Mouse (Mus musculus) liver, embryonic 15.5 days (tissue): ENCODE results near the gene Slc19a3. TPM values are rescaled to one million over a fixed set of nuclear protein-coding genes. Genes with fewer than 3 reads are reported as not detected.

ENCODE experiments used
- ATAC-seq: fragments of 200-750 bp; cut with Nextera tagmentation; 2 replicates; pipeline ENCODE4 v1.8.0; 2017; ENCODE audit warnings: moderate number of reproducible peaks, mild to moderate bottlenecking, moderate library complexity; ENCODE audit not compliant: insufficient read depth
- H3K27ac ChIP-seq: fragments of 300-500 bp; sonication (generic); replicated peaks from 2 replicates; pipeline ENCODE4 v1.5.1; 2015; ENCODE audit warnings: mild to moderate bottlenecking, inconsistent platforms
- H3K27me3 ChIP-seq: fragments of 300-500 bp; sonication (generic); 2 replicates; pipeline ENCODE4 v1.6.1; 2015; ENCODE audit warnings: mild to moderate bottlenecking, inconsistent platforms
- H3K36me3 ChIP-seq: fragments of 300-500 bp; sonication (generic); replicated peaks from 2 replicates; pipeline ENCODE4 v1.6.1; 2015; ENCODE audit warnings: moderate library complexity, mild to moderate bottlenecking, inconsistent platforms
- H3K4me1 ChIP-seq: fragments of 300-500 bp; sonication (generic); replicated peaks from 2 replicates; pipeline ENCODE4 v1.6.1; 2015; ENCODE audit warnings: inconsistent platforms
- H3K4me2 ChIP-seq: fragments of 300-500 bp; sonication (generic); 2 replicates; pipeline ENCODE4 v1.6.1; 2015; ENCODE audit warnings: moderate library complexity, mild to moderate bottlenecking, inconsistent platforms
- H3K4me3 ChIP-seq: fragments of 300-500 bp; sonication (generic); replicated peaks from 2 replicates; pipeline ENCODE4 v1.5.1; 2015; ENCODE audit warnings: mild to moderate bottlenecking, inconsistent platforms
- H3K9ac ChIP-seq: fragments of 300-500 bp; sonication (generic); 2 replicates; pipeline ENCODE4 v1.6.1; 2015; ENCODE audit warnings: moderate library complexity, mild to moderate bottlenecking, inconsistent platforms
- H3K9me3 ChIP-seq: fragments of 300-500 bp; sonication (generic); replicated peaks from 2 replicates; pipeline ENCODE4 v1.6.1; 2016; ENCODE audit warnings: inconsistent platforms
- WGBS: fragments of 180-500 bp; shearing (Covaris S2); methylation state at CpG from one replicate; pipeline ENCODE4 v1.1.7; 2015; ENCODE audit warnings: mixed read lengths; ENCODE audit not compliant: insufficient replicate concordance; 5-methylcytosine and 5-hydroxymethylcytosine counted together
- polyA plus RNA-seq: library from polyadenylated mRNA; unstranded; fragments of >200 nt; fragmentation: Nextera tagmentation; extraction: Ambion mirVana; gene quantifications from 2 replicates; pipeline ENCODE4 v1.2.1, GENCODE M21; 2015

Slc19a3 gene
- polyA plus RNA-seq, 1 experiment from 2014 or later: 0.05 TPM

GRCm38 (mm10) chr1:83044882-83045427, 6.7 kb upstream of the Slc19a3 start, which contains the start of gene Gm47969:
Gm47969 (plus strand) TSS chr1:83044932.
- Histone ChIP-seq H3K4me2 (no peak within 1 kb of the TSS), H3K4me3 (no peak within 1 kb of the TSS), H3K4me1 (no peaks in the 10 kb centered on the region), H3K9me3 (no peaks in the 10 kb centered on the region), H3K36me3 (no peaks in the 10 kb centered on the region), H3K27ac (no peak within 1 kb of the TSS), H3K27me3 (no peaks in the 10 kb centered on the region), H3K9ac (no peak within 1 kb of the TSS)
- 31% methylated on average over 5 of the region's 5 CpGs for WGBS
- ATAC-seq: no peak

DNA sequence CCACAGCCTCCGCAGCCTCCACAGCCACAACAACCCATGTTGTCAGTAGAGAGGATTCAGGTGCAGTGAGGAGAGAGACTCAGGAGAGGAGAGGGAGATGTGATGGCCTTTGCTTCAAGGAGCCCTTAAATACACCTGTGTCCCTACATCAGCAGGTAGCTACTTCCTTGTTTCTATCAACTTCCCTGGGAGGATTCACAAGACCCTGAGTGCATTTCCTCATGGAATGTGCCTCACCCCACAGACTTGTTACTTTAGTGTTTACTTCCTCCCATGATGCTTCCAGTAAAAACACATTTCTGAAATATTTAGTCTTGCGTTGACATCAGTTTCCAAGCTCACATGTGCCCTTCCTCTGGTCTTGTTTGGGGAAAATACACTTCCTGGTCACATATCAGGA, 4.1 kb upstream of the Slc19a3 start, which contains the start of gene Krtap28-10:
TSS of gene Krtap28-10 (minus strand) at position 101 of the 400 bp plus-strand sequence.
- ATAC-seq: no peak
- Histone ChIP-seq H3K4me1 (no peaks in the 10 kb centered on the region), H3K36me3 (no peaks in the 10 kb centered on the region), H3K27me3 (no peaks in the 10 kb centered on the region; the same call in 1 of the 2 replicates), H3K4me3 (no peak within 1 kb of the TSS), H3K4me2 (no peak within 1 kb of the TSS), H3K27ac (no peak within 1 kb of the TSS), H3K9ac (no peak within 1 kb of the TSS), H3K9me3 (no peaks in the 10 kb centered on the region)
- WGBS: 62% methylated on average over 2 of the region's 2 CpGs

- no peak overlapping the region for H3K4me3 ChIP-seq
- H3K27ac ChIP-seq: no peak overlapping the region
- H3K36me3 ChIP-seq: no peaks in the 10 kb centered on the region
- no peak overlapping the region for H3K9ac ChIP-seq
- no peaks in the 10 kb centered on the region for H3K9me3 ChIP-seq
- WGBS: 52% methylated on average over 4 of the region's 4 CpGs
- H3K4me1 ChIP-seq: no peaks in the 10 kb centered on the region
- no peaks in the 10 kb centered on the region; the same call in 1 of the 2 replicates for H3K27me3 ChIP-seq
- no peak for ATAC-seq
- H3K4me2 ChIP-seq: no peak overlapping the region
Measured at GRCm38 (mm10) chr1:83039080-83039479, 832 bp upstream of the Slc19a3 start.

DNA sequence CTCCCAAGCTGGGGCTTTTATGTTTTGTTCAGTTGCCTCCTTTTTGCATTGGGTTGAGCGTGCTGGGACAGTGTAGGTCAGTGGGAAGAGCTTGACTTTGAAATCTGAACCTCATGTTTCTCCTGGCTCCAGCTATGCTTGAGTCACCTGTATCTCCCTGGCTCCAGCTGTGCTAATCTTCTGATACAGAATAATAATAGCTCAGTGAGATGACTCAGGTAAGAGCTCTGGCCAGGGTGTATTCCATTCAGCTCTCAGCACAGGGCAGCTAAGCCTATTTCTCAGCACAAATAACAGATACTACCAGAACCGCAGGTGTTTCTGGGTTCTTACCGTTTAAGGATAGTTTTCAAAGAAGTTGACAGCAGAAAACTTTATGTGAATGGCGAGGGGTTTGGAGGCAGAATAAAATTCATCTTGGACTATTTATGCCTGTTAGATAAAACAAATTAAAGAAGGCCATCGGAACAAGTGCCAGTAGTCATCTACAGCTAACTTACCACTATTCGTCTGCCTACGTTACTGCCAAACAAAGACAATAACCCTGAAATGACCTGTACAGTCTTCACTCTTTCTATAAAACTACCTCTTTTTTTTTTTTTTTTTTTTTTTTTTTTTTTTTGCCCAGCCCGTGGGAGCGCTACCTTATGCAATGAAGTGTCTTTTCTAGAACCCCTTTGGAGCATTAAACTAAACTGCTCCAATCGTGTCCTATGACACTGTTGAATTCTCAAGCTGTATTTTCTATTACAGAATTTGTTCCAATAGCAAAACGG, 1.2 kb downstream of the Slc19a3 start:
- H3K9me3 ChIP-seq: no peaks in the 10 kb centered on the region
- no peaks in the 10 kb centered on the region for H3K4me1 ChIP-seq
- H3K4me2 ChIP-seq: no peak overlapping the region
- H3K27me3 ChIP-seq: no peaks in the 10 kb centered on the region; the same call in 1 of the 2 replicates
- H3K27ac ChIP-seq: no peak overlapping the region
- ATAC-seq: no peak
- H3K9ac ChIP-seq: no peak overlapping the region
- WGBS: 59% methylated on average over 11 of the region's 11 CpGs
- no peaks in the 10 kb centered on the region for H3K36me3 ChIP-seq
- no peak overlapping the region for H3K4me3 ChIP-seq

DNA sequence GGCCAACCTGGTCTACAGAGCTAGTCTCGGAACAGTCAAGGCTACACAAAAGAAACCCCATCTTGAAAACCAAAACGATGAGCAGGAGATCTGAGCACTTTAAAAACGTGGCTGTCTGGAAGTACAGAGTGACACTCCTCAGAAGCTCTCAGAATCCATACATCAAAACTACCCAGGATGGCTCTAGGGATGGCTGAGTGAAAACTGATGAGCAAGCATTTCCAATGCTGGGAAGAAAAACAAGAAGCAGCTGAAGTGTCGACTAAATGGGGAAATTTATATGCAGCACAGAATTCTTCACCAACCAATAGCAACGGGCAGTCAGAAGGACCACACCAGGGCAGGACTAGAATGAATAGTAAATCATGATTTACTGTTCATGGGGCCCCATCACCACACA, 3.7 kb downstream of the Slc19a3 start:
- Histone ChIP-seq H3K9me3 (no peaks in the 10 kb centered on the region), H3K27ac (no peak overlapping the region), H3K9ac (no peak overlapping the region), H3K4me3 (no peak overlapping the region), H3K27me3 (peaks cover 3% of the 10 kb centered on the region; the same call in 1 of the 2 replicates), H3K4me2 (no peak overlapping the region), H3K4me1 (no peaks in the 10 kb centered on the region), H3K36me3 (no peaks in the 10 kb centered on the region)
- 41% methylated on average over 5 of the region's 5 CpGs for WGBS
- ATAC-seq: no peak

DNA sequence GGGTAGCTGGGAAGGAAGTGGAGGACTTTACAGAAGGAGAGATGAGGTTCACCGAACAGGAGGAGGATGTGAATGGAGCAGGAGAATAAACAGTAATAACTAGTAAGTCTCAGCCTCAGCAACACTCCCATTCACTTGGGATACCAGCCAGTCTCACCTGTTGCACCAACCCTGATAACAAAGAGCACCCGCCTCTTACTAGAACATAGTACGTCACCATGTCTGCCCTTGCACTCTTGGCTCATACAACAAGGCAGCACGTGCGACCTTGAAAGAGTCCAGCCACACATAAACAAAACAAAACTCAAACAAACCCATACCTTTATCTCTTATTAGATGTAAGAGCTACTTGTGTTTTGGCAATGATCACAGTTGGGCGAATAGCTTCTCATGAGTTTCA, 5.7 kb downstream of the Slc19a3 start:
- no peak overlapping the region for H3K4me3 ChIP-seq
- no peaks in the 10 kb centered on the region for H3K9me3 ChIP-seq
- no peaks in the 10 kb centered on the region for H3K4me1 ChIP-seq
- no peak overlapping the region for H3K27ac ChIP-seq
- H3K36me3 ChIP-seq: no peaks in the 10 kb centered on the region
- WGBS: 70% methylated on average over 6 of the region's 6 CpGs
- H3K9ac ChIP-seq: no peak overlapping the region
- 0 out of 2 replicates have a peak, but pooled peaks cover 3% of the 10 kb centered on the region for H3K27me3 ChIP-seq
- no peak overlapping the region for H3K4me2 ChIP-seq
- ATAC-seq: no peak

- Histone ChIP-seq H3K27me3 (0 out of 2 replicates have a peak, but pooled peaks cover 3% of the 10 kb centered on the region), H3K4me1 (no peaks in the 10 kb centered on the region), H3K4me3 (no peak overlapping the region), H3K27ac (no peak overlapping the region), H3K36me3 (no peaks in the 10 kb centered on the region), H3K4me2 (no peak overlapping the region), H3K9ac (no peak overlapping the region), H3K9me3 (no peaks in the 10 kb centered on the region)
- 43% methylated on average over 1 of the region's 1 CpGs for WGBS
- ATAC-seq: no peak
Measured at GRCm38 (mm10) chr1:83031950-83032349, 6.3 kb downstream of the Slc19a3 start.

DNA sequence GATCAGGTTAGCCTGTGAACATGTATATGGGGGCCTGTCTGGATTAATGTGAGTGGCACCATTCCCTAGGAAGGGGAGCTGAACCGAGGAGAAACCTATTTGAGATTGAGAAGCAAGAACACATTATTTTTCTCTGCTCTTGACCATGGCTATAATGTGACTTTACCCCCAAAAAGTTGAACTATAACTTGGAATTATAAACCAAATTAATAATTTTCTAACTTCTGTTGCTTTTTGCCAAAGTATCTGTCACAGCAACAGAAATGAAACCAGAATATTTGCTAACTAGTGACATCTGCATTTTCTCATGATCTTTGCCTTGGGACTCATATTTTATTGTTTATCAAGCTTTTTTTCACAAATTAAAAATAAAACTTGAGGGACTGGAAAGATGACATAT, 21.7 kb downstream of the Slc19a3 start:
- no peaks in the 10 kb centered on the region for H3K4me1 ChIP-seq
- H3K9ac ChIP-seq: no peak overlapping the region
- no peaks in the 10 kb centered on the region for H3K9me3 ChIP-seq
- no peak overlapping the region for H3K4me3 ChIP-seq
- H3K4me2 ChIP-seq: no peak overlapping the region
- H3K27me3 ChIP-seq: no peaks in the 10 kb centered on the region
- H3K27ac ChIP-seq: no peak overlapping the region
- ATAC-seq: no peak
- WGBS: 26% methylated on average over 1 of the region's 1 CpGs
- H3K36me3 ChIP-seq: no peaks in the 10 kb centered on the region

GRCm38 (mm10) chr1:83015329-83015879, 22.8 kb downstream of the Slc19a3 start:
- Histone ChIP-seq H3K9me3 (no peaks in the 10 kb centered on the region), H3K4me3 (no peak overlapping the region), H3K27ac (no peak overlapping the region), H3K4me2 (no peak overlapping the region), H3K4me1 (no peaks in the 10 kb centered on the region), H3K27me3 (no peaks in the 10 kb centered on the region), H3K9ac (no peak overlapping the region), H3K36me3 (no peaks in the 10 kb centered on the region)
- WGBS: 60% methylated on average over 10 of the region's 10 CpGs
- no peak for ATAC-seq

DNA sequence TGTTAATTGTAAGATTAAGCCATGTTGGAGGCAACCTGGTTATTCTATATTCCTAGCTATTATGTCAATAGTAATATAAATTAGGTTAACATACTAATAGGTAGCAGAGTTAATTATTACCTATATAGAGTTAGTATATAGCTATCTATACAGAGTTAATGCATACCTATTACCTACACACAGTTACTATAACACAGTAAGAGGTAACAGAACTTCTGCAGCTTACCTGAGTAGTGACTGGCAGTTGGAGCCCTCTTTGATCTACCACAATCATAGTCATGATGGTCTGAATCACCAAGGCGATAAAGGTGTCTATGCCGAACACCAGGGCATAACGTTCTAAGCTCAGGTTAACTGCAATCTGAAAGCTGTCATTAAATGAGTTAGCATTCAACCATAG, 23.8 kb downstream of the Slc19a3 start:
- no peak for ATAC-seq

DNA sequence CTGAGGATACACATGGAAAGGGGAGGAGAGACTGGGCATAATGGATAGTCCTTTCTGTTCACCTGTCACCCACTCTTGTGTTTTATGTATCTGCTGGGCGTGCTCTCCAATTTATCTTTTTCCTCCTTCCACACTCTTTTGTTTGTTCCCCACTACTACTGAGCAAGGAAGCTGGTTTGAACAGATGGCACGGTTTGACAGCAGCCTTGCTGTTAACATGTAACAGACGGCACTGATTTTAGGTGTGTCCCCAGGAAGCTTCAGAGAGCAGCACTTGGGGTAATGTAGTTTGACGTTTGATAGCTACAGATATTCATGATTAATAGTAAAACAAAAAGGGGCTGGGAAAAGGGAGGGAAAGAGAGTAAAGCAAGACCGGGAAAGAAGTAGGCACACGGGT, 30.8 kb downstream of the Slc19a3 start:
- Histone ChIP-seq H3K4me2 (no peak overlapping the region), H3K36me3 (no peaks in the 10 kb centered on the region), H3K9ac (no peak overlapping the region), H3K4me1 (no peaks in the 10 kb centered on the region), H3K27me3 (no peaks in the 10 kb centered on the region), H3K27ac (no peak overlapping the region), H3K4me3 (no peak overlapping the region), H3K9me3 (no peaks in the 10 kb centered on the region)
- WGBS: 49% methylated on average over 6 of the region's 6 CpGs
- ATAC-seq: no peak

More for the DNA sequence above, 23.8 kb downstream of the Slc19a3 start:
- WGBS: 68% methylated on average over 3 of the region's 3 CpGs
- Histone ChIP-seq H3K9ac (no peak overlapping the region), H3K9me3 (no peaks in the 10 kb centered on the region), H3K27ac (no peak overlapping the region), H3K4me2 (no peak overlapping the region), H3K4me3 (no peak overlapping the region), H3K36me3 (no peaks in the 10 kb centered on the region), H3K4me1 (no peaks in the 10 kb centered on the region), H3K27me3 (no peaks in the 10 kb centered on the region)
